In the genomic region with DNA sequence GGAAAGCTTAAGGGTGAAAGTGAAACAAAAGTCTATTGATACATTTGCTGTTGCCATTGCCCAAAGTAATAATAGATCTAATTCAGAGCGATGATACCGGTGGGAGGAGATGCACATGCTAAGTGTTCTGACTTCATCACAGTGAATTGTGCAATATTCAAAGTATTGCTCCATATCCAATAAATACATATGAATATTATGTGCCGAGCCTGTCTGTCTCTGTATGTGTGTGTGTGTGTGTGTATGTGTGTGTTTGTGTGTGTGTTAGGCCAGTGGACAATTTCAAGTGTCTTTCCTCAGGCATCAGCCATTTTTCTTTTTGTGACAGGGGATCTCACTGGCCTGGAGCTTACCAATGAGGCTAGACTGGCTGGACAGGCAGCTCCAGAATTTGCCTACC, we compare ENCODE assay signal across 15 mouse cellular contexts.
"Had no signal": no experiment of that assay in that cellular context is flagged by ENCODE, and none has a peak within 500 bp of the region (broad histone marks: within the 10 kb centered on the region; RNA-seq: fewer than 3 reads in every experiment).

No protein-coding gene starts in this region.

- H3K4me2 ChIP-seq: midbrain, embryonic 12.5 days; neural tube, embryonic 12.5 days had no signal

- H3K27ac ChIP-seq: kidney, postnatal 0 days; left cerebral cortex, adult 2 months; limb, embryonic 10.5 days; liver, embryonic 14.5 days; macrophage; midbrain, embryonic 12.5 days; neural tube, embryonic 12.5 days; stomach, postnatal 0 days had no signal

- H3K4me3 ChIP-seq: left cerebral cortex, adult 2 months; limb, embryonic 10.5 days; midbrain, embryonic 12.5 days; neural tube, embryonic 12.5 days had no signal

- H3K4me1 ChIP-seq: limb, embryonic 10.5 days; midbrain, embryonic 12.5 days; neural tube, embryonic 12.5 days had no signal

- H3K36me3 ChIP-seq: limb, embryonic 10.5 days; midbrain, embryonic 12.5 days; neural tube, embryonic 12.5 days had no signal

- ATAC-seq: midbrain, embryonic 16.5 days had no signal

- DNase-seq: kidney, adult 11 months; kidney, adult 9 months; kidney, postnatal 4 days; lung, adult 2 months; lung, postnatal 10 days; thymus, postnatal 4 days had no signal

- H3K9me3 ChIP-seq: limb, embryonic 10.5 days; midbrain, embryonic 12.5 days; neural tube, embryonic 12.5 days had no signal

- H3K27me3 ChIP-seq: midbrain, embryonic 12.5 days; neural tube, embryonic 12.5 days had no signal

- H3K9ac ChIP-seq: liver, embryonic 14.5 days; midbrain, embryonic 12.5 days; neural tube, embryonic 12.5 days had no signal
